Mouse (Mus musculus) heart, postnatal 10 days (tissue): ENCODE results near the gene 9030612E09Rik. TPM values are rescaled to one million over a fixed set of nuclear protein-coding genes. Genes with fewer than 3 reads are reported as not detected.

Source experiments
- DNase-seq, 2 experiments: peaks; one replicate each; pipeline ENCODE4 v3.0.0; 2021
- intact Hi-C: fragments of 180-260 bp; cut with DNase I; formaldehyde crosslinking; loops from one replicate; pipeline ENCODE4 v1.15.1; 2025
- total RNA-seq, 2 experiments: library from RNA; stranded (reverse); gene quantifications; 2 replicates each; pipeline ENCODE4 v1.2.3; 2021

Gene 9030612E09Rik
- 1 to 10 TPM; 1.6 to 2.3 TPM for total RNA-seq

DNA sequence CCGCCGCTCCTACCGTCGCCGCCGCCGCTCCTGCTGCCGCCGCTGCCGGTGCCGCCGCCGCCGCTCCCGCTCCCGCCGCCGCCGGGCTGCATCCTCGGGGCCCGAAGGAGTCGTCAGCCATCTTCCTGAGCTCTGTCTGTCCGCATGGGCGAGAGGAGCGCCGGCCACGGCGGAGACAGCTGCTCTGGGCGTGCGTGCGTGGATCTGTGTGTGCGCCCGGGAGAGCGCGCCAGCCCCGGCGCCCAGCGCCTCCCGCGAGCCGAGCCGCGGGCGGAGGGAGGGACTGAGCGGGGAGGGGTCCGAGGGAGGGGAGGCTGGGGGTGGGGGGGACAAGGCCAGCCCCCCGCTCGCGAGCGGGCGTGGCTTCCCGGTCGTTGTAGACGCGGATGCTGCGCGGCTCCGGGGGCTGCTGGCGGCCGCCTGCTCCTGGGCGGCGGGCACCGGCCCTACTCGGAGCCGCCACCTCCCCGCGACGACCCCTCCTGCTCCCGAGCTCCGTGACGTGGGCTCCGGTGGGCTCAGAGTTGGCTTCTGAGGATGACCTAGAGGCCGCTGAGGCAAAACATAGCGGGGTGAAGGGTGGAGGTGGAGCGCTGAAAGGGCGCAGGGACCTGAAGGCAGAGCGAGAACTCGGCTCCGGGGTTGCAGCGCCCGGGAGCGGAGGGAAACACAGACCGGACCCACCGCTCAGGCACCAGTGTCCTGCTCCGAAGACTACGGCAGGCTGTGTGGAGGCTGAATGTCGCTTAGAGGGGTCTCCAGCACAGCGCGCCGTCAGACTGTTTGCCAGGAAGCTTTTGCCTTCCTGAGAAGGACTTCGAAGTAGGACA lies at the start of gene 9030612E09Rik, which contains the start of gene Sobp:
Gene 9030612E09Rik, plus strand, starts transcription at position 379 of the 830 bp plus-strand sequence.
Gene Sobp, minus strand, starts transcription at position 205 of the 830 bp plus-strand sequence.
- peak; percentile 72 to 79 for DNase-seq
- intact Hi-C loops: loop anchor here (5.0 kb wide), 2 partner anchors 198 to 278 kb away; no protein-coding TSS in a partner anchor

DNA sequence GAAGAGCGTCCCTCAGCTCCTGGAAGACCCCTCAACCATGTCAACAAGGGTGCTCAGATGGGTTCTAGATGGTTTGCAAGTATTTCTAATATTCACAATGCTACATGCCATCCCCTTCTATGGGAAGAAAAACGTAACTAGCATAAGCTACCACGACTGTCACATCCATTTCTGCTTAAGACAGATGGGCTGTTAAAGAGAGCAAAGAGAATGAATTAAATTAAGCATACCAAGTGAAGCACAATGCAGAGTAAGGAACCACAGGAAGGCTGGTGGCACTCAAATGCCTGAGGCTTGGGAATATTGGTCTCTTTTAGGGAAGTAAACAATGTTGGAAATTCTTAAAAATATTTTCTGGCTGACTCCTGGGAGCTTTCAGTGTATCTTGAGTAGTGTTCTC lies 45.8 kb upstream of the 9030612E09Rik start:
- intact Hi-C loops: no loop called here
- no peak for DNase-seq

GRCm38 (mm10) chr10:43134027-43134426 lies 40.5 kb upstream of the 9030612E09Rik start:
- intact Hi-C loops: no loop called here
- DNase-seq: no peak

- intact Hi-C loops: no loop called here
Observed at GRCm38 (mm10) chr10:43143173-43143572, 31.3 kb upstream of the 9030612E09Rik start.

DNA sequence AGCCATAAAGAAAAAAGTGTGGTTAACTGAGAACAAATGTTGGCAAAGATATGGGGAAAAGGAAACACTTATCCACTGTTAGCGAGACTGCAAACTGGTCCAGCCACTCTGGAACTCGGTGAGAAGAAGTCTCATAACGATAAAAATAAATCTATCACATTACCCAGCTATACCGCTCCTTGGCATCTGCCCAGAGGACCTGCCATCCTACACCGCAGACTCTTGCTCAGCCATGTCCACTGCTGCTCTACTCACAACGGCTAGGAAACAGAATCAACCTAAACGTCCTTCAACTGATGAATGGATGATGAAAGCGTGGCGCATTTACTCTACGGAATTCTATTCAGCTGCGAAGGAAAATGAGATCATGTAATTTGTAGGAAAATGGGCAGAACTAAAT lies 26.0 kb upstream of the 9030612E09Rik start:
- DNase-seq: no peak

More at GRCm38 (mm10) chr10:43143173-43143572, 31.3 kb upstream of the 9030612E09Rik start:
- no peak for DNase-seq

GRCm38 (mm10) chr10:43152643-43153042 lies 21.9 kb upstream of the 9030612E09Rik start:
- intact Hi-C loops: no loop called here
- no peak for DNase-seq

More for the DNA sequence above, 26.0 kb upstream of the 9030612E09Rik start:
- intact Hi-C loops: no loop called here

GRCm38 (mm10) chr10:43155046-43155560 lies 19.4 kb upstream of the 9030612E09Rik start:
- intact Hi-C loops: no loop called here
- DNase-seq: peak; percentile 88 to 89

DNA sequence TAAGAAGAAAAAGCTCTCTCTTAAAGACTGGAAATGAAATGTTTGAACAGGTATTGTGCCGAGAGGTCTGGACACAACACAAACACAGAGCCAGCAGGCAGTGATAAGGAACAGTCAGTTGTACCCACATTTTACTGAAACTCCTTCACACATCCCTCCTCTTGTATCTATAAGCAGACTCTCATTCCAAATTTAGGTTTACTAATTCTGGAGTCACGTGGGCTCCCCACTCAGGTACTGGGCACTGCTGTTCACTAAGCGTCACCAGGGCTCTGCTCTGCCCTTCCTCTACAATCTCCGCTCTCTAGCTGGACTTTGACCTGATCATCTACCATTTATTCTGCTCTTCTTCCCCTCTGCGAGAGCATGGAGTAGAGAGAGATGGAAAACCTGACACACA lies 15.6 kb upstream of the 9030612E09Rik start:
- DNase-seq: peak in 1 of 2 experiments; percentile 25
- intact Hi-C loops: no loop called here

DNA sequence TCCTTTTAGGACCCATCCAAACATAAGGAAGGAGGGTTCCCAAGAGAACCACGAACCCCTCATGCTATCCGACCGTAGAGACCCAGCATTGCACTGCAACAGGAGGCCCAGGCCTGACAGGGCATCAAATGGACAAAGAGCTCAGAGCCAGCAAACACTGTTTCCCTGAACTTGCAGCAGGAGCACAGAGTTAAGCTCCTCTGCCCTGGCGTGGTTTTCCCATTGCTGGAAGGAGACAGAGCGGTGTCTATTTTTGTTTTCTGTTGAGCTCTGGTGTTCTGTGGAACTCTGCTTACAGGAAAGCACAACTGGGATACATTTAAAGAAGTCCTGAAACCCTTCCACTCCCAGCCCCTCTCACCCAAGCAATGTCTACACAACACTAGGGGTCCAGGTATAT lies 15.2 kb upstream of the 9030612E09Rik start:
- DNase-seq: peak; percentile 29 to 35
- intact Hi-C loops: no loop called here

GRCm38 (mm10) chr10:43162318-43162717 lies 12.2 kb upstream of the 9030612E09Rik start:
- no peak for DNase-seq
- intact Hi-C loops: no loop called here

- intact Hi-C loops: no loop called here
- no peak for DNase-seq
Observed at GRCm38 (mm10) chr10:43164406-43164805, 10.1 kb upstream of the 9030612E09Rik start.

GRCm38 (mm10) chr10:43166146-43166545 lies 8.4 kb upstream of the 9030612E09Rik start:
- DNase-seq: no peak
- intact Hi-C loops: no loop called here

GRCm38 (mm10) chr10:43166817-43167216 lies 7.7 kb upstream of the 9030612E09Rik start:
- DNase-seq: no peak
- intact Hi-C loops: no loop called here

GRCm38 (mm10) chr10:43168847-43169246 lies 5.7 kb upstream of the 9030612E09Rik start:
- intact Hi-C loops: no loop called here
- DNase-seq: no peak

GRCm38 (mm10) chr10:43171106-43171505 lies 3.4 kb upstream of the 9030612E09Rik start:
- intact Hi-C loops: loop anchor here (2.0 to 5.0 kb wide), 3 partner anchors 164 to 281 kb away; no protein-coding TSS in a partner anchor
- DNase-seq: peak; percentile 36 to 44

- peak; percentile 22 to 34 for DNase-seq
- intact Hi-C loops: loop anchor here (5.0 kb wide), 2 partner anchors 200 to 280 kb away; no protein-coding TSS in a partner anchor
Observed at GRCm38 (mm10) chr10:43172066-43172465, 2.4 kb upstream of the 9030612E09Rik start.

DNA sequence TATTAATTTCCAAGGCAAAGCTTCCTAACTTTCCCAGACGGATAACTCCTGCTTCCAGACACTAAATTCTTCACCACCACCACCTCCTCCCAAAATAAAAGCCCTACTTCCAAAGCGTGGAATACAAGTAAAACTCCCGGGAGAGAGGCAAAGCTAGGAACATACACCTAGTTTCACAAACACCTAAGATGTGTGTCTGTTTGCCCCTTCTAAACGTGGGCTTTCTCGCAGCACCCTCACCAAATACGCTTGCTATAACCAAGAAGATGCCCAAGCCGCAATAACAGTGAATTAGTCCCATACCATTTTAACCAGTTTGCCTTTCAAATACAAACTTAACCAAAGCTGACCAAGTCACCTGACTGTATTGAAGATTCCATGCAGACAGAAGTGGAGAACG lies 1.9 kb upstream of the 9030612E09Rik start:
- intact Hi-C loops: loop anchor here (5.0 kb wide), 2 partner anchors 200 to 280 kb away; no protein-coding TSS in a partner anchor
- DNase-seq: no peak

DNA sequence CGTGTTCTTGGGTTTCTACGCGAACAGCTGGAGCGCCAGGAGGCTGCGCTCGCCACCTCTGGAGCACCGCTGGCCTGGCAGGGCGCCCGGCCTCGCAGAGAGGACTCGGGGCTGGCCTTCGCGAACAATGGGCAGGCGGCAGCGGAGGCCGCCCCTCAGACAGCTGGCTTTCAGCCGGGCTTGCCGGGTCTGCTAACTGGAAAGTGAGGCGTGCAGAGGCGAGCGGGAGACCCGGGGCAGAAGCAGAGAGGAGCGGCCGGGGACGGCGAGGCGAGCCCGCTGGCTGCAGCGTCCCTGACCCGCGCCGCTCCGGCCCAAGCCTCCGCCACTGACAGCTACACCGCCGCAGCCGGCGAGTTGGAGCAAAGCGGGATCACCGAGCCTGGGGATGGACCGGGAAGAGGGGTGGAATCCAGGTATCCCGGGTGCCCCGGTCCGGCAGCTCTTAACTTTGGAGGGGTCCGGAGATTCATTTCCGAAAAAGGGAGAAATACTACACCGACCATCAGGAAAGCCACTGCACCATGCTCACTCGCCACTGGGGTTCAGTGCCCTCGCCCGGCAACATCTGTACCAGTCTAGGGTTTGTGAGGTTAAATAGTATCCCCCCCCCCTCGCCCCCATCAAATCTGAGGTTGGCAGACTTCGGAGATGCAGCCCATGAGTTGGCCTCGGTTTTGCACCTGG lies 1.2 kb upstream of the 9030612E09Rik start:
- peak; percentile 84 to 87 for DNase-seq
- intact Hi-C loops: loop anchor here (1.0 to 5.0 kb wide), 3 partner anchors 47 to 279 kb away; no protein-coding TSS in a partner anchor

DNA sequence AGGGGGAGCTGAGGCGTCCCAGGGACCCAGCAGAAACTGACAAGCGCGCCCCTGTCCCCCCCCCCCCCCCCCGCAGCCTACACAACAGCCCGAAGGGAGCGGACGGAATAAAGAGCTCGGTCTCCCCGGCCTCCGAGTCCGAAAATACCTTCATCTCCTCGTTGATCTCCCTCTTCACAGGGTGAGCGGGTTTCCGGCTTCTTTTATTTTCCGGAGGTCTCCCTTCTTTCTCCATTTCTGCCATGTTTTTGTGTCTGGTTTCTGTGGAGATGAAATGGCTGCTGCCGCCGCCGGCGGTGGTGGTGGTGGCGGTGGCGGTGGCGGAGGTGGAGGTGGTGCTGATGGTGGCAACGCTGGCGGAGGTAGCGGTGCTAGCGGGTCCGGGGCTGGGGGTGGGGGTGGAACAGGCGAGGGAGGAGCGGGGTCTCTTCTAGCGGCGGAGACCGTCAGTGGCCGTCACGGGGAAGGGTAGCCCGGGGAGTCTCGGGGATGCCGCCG lies 627 bp upstream of the 9030612E09Rik start:
- intact Hi-C loops: loop anchor here (1.0 to 5.0 kb wide), 3 partner anchors 46 to 278 kb away; no protein-coding TSS in a partner anchor
- DNase-seq: peak; percentile 41 to 54

DNA sequence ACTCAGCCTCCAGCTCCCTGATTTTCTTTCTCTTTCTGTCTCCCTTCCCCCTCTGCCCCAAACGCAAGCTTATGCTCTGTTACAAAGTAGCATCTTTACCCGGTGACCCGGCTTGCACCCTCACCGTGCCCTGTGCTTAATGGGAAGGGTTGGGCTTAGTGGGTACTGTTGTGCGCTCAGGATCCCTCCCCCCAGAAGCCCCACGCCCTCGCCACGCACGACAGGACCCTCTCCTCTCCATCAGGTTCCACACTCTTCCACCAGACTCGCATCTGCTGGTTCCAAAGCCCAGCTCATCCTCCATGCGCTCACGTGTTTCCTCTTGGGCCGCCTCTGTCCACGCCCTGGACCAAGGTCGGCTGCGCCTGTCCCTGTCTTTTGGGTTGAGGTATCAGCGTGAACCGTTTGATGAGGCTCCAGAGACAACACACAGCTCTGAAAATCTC lies 675 bp downstream of the 9030612E09Rik start:
- intact Hi-C loops: no loop called here
- DNase-seq: no peak
